Mouse (Mus musculus) midbrain, embryonic 12.5 days (tissue): ENCODE measurements at regions not wholly inside any gene's neighbourhood (a gene's known extent, or its start where the extent isn't known, plus 50 kb on each side); places are given as distances from the start of the nearest gene placed in this dataset.
"Not testable (repeated sequence)": the region's sequence is repeated elsewhere in the genome, so short reads cannot be mapped to it uniquely, and the experiment has no call there.

ENCODE experiments used
- ATAC-seq: fragments of 200-750 bp; cut with Nextera tagmentation; 2 replicates; pipeline ENCODE4 v1.8.0; 2017; ENCODE audit warnings: low read depth, moderate TSS enrichment, moderate library complexity; ENCODE audit not compliant: low FRiP score
- H3K27ac ChIP-seq: fragments of 300-500 bp; sonication (generic); replicated peaks from 2 replicates; pipeline ENCODE4 v1.5.1; 2016; ENCODE audit warnings: mild to moderate bottlenecking
- H3K27me3 ChIP-seq: fragments of 300-500 bp; sonication (generic); 2 replicates; pipeline ENCODE4 v1.6.1; 2016; ENCODE audit warnings: mild to moderate bottlenecking
- H3K36me3 ChIP-seq: fragments of 300-500 bp; sonication (generic); 2 replicates; pipeline ENCODE4 v1.6.1; 2016
- H3K4me1 ChIP-seq: fragments of 300-500 bp; sonication (generic); 2 replicates; pipeline ENCODE4 v1.6.1; 2016
- H3K4me2 ChIP-seq: fragments of 300-500 bp; sonication (generic); replicated peaks from 2 replicates; pipeline ENCODE4 v1.6.1; 2016; ENCODE audit warnings: mild to moderate bottlenecking, moderate library complexity
- H3K4me3 ChIP-seq: fragments of 300-500 bp; sonication (generic); 2 replicates; pipeline ENCODE4 v1.5.1; 2016; ENCODE audit warnings: mild to moderate bottlenecking
- H3K9ac ChIP-seq: fragments of 300-500 bp; sonication (generic); replicated peaks from 2 replicates; pipeline ENCODE4 v1.6.1; 2016; ENCODE audit warnings: mild to moderate bottlenecking, moderate library complexity
- H3K9me3 ChIP-seq: fragments of 300-500 bp; sonication (generic); 2 replicates; pipeline ENCODE4 v1.6.1; 2016; ENCODE audit warnings: mild to moderate bottlenecking
- WGBS: fragments of 180-500 bp; shearing (Covaris S2); methylation state at CpG from one replicate; pipeline ENCODE4 v1.1.7; 2016; 5-methylcytosine and 5-hydroxymethylcytosine counted together

- Histone ChIP-seq H3K9me3 (no peaks in the 10 kb centered on the region), H3K4me2 (no peak overlapping the region), H3K27ac (no peak overlapping the region), H3K27me3 (no peaks in the 10 kb centered on the region), H3K36me3 (no peaks in the 10 kb centered on the region), H3K9ac (no peak overlapping the region), H3K4me3 (no peak overlapping the region), H3K4me1 (peaks cover 3% of the 10 kb centered on the region; the same call in 1 of the 2 replicates)
- no peak for ATAC-seq
- WGBS = 76% methylated on average over 7 of the region's 7 CpGs
Measured at GRCm38 (mm10) chr4:6600766-6601367, 1638.0 kb downstream of the Car8 start.

GRCm38 (mm10) chr4:6596321-6596720, 1642.5 kb downstream of the Car8 start:
- Histone ChIP-seq H3K9me3 (no peaks in the 10 kb centered on the region), H3K4me2 (no peak overlapping the region), H3K4me3 (no peak overlapping the region), H3K9ac (no peak overlapping the region), H3K4me1 (peaks cover 3% of the 10 kb centered on the region; the same call in 1 of the 2 replicates), H3K27me3 (no peaks in the 10 kb centered on the region), H3K36me3 (no peaks in the 10 kb centered on the region), H3K27ac (no peak overlapping the region)
- WGBS = 59% methylated on average over 1 of the region's 1 CpGs
- no peak for ATAC-seq

DNA sequence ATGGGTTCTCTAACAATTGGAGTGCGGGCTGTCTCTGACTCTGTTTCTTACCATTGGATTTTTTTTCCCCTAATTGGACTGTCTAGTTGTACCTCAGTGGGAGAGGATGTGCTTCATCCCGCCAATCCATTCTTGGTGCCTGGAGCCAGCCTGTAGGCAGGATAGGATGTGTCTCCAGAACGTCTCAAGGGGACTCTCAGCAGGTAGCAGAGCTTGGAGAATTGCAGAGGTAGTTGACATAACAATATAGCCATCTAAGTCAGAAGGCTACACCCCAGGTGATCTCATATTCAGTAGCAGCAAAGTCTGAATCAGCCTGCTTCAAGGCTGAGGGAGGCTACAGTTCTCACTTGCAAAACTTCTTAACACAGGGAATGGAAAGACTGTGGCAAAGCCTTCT, 1646.0 kb downstream of the Car8 start:
- H3K27me3 ChIP-seq, H3K4me3 ChIP-seq, H3K27ac ChIP-seq, H3K36me3 ChIP-seq, ATAC-seq, H3K4me1 ChIP-seq, H3K4me2 ChIP-seq, H3K9me3 ChIP-seq, H3K9ac ChIP-seq: not testable (repeated sequence)
- WGBS = 66% methylated on average over 3 of the region's 3 CpGs

DNA sequence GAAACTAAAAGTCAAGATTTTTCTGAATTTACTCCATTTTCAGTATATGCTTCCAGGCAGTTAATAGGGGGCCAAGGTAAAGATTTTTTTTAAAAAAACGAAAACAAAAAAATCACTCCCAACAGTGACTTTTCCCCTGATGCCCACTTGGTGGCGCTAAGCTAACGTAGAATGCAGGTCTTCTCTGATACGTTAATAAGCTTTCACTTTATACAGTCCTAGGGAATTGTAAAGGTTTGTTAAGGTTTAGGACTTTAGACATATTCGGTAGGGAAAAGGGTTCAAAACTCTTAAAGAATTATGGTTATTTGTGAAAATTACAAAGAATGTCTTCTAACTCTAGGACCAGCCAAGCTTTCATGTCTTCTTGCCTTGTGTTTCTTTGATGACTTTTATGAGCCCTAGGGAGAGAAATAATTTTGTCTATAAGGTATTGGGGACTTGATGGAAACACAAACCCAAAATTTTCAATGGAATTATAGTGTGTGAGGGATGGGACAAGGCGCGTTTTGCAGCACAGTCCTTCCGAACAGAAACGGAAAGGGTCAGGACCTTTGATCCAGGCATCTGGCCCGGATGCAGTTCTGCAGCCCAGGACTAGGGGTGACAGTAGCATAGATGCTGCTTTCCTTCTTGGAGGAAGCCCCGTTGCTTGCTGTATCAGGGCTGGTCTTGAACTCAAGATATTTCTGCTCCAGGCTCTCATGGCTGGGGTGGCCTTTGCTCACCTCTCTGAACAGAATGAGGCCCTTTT, 1677.1 kb downstream of the Car8 start:
- Histone ChIP-seq H3K4me2 (no peak overlapping the region), H3K9me3 (no peaks in the 10 kb centered on the region), H3K36me3 (no peaks in the 10 kb centered on the region), H3K27ac (no peak overlapping the region), H3K4me1 (no peaks in the 10 kb centered on the region), H3K9ac (no peak overlapping the region), H3K4me3 (no peak overlapping the region), H3K27me3 (no peaks in the 10 kb centered on the region)
- peak; percentile 77 for ATAC-seq
- 36% methylated on average over 11 of the region's 11 CpGs for WGBS

GRCm38 (mm10) chr4:6539626-6540025, 1699.2 kb downstream of the Car8 start:
- Histone ChIP-seq H3K4me1 (no peaks in the 10 kb centered on the region), H3K27me3 (no peaks in the 10 kb centered on the region), H3K4me2 (no peak overlapping the region), H3K27ac (no peak overlapping the region), H3K9me3 (no peaks in the 10 kb centered on the region), H3K4me3 (no peak overlapping the region), H3K9ac (no peak overlapping the region), H3K36me3 (no peaks in the 10 kb centered on the region)
- no peak for ATAC-seq
- WGBS = 89% methylated on average over 5 of the region's 5 CpGs

GRCm38 (mm10) chr4:6532441-6532840, 1706.4 kb downstream of the Car8 start:
- H3K4me1 ChIP-seq = no peaks in the 10 kb centered on the region
- no peaks in the 10 kb centered on the region for H3K9me3 ChIP-seq
- no peak overlapping the region for H3K4me2 ChIP-seq
- no peaks in the 10 kb centered on the region for H3K36me3 ChIP-seq
- WGBS = 84% methylated on average over 1 of the region's 1 CpGs
- no peak overlapping the region for H3K9ac ChIP-seq
- no peaks in the 10 kb centered on the region for H3K27me3 ChIP-seq
- H3K27ac ChIP-seq = no peak overlapping the region
- ATAC-seq = no peak
- no peak overlapping the region for H3K4me3 ChIP-seq

GRCm38 (mm10) chr4:6517626-6518025, 1721.2 kb downstream of the Car8 start:
- H3K4me1 ChIP-seq = no peaks in the 10 kb centered on the region
- H3K27me3 ChIP-seq = no peaks in the 10 kb centered on the region
- no peak overlapping the region for H3K27ac ChIP-seq
- 81% methylated on average over 1 of the region's 1 CpGs for WGBS
- no peak overlapping the region for H3K4me2 ChIP-seq
- no peak for ATAC-seq
- H3K4me3 ChIP-seq = no peak overlapping the region
- no peaks in the 10 kb centered on the region for H3K36me3 ChIP-seq
- H3K9me3 ChIP-seq = no peaks in the 10 kb centered on the region
- H3K9ac ChIP-seq = no peak overlapping the region

GRCm38 (mm10) chr4:6514823-6515222, 1721.7 kb upstream of the Impad1 start:
- WGBS = 22% methylated on average over 6 of the region's 6 CpGs
- Histone ChIP-seq H3K27ac (no peak overlapping the region), H3K9me3 (no peaks in the 10 kb centered on the region), H3K4me3 (no peak overlapping the region), H3K4me2 (no peak overlapping the region), H3K4me1 (no peaks in the 10 kb centered on the region), H3K9ac (no peak overlapping the region), H3K27me3 (no peaks in the 10 kb centered on the region), H3K36me3 (no peaks in the 10 kb centered on the region)
- ATAC-seq = peak; percentile 78

DNA sequence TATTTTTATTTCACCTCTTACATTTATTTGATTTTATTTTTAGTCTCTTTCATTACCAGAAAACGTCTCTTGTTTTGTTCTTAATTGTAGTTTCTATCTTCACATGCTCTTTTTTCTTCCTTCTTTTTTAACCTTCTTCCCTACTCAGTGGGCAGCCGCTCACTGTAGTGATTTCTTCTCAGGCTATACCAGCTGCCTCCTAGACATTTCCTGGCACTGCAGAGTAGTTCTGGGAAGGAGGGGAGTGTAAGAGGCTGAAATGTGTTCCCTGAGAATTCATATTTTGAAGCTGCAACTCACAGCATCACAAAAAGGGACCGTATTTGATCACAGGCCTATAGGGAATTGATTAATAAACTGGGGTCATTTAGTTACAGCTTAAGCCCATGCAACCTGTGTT, 1720.5 kb upstream of the Impad1 start:
- H3K4me1 ChIP-seq = no peaks in the 10 kb centered on the region
- WGBS = 63% methylated on average over 3 of the region's 3 CpGs
- no peaks in the 10 kb centered on the region for H3K9me3 ChIP-seq
- no peak overlapping the region for H3K27ac ChIP-seq
- no peak overlapping the region for H3K4me3 ChIP-seq
- H3K9ac ChIP-seq = no peak overlapping the region
- ATAC-seq = no peak
- no peak overlapping the region for H3K4me2 ChIP-seq
- H3K27me3 ChIP-seq = no peaks in the 10 kb centered on the region
- H3K36me3 ChIP-seq = no peaks in the 10 kb centered on the region

DNA sequence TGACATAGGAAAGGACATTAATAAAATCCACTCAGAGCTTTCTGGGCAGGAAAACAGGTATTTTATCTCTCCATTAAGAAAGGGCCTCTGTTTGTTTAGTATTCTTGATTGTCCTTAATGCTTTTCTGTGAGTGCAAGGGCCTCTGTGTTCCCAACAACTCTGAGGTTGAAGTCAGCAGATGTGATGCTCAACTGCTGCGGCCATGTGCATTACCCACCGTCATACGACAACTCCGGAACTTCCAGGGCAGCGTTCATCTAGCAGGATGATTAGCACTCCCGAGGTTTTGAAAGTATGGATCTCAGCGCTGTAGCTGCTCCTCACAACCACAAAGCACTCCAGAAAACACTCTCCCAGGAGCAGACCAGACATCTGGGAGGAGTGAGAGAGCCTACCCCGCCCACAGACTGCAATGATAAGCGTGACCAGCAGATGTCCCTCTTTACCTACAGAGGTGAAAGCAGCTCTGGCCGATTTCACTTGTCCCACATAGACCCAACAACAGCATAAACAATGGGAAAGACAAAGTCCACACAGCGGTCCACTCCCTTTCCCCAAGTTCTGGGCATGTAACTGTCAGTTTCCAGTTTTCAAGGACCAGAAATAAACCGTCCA, 1719.7 kb upstream of the Impad1 start:
- peak overlapping the region; percentile 34 for H3K4me2 ChIP-seq
- H3K27me3 ChIP-seq = no peaks in the 10 kb centered on the region
- ATAC-seq = peak; percentile 89
- no peak overlapping the region for H3K4me3 ChIP-seq
- no peak overlapping the region for H3K27ac ChIP-seq
- no peak overlapping the region for H3K9ac ChIP-seq
- no peaks in the 10 kb centered on the region for H3K9me3 ChIP-seq
- no peaks in the 10 kb centered on the region for H3K4me1 ChIP-seq
- H3K36me3 ChIP-seq = no peaks in the 10 kb centered on the region
- 20% methylated on average over 12 of the region's 12 CpGs for WGBS

- Histone ChIP-seq H3K4me1 (no peaks in the 10 kb centered on the region), H3K4me2 (no peak overlapping the region), H3K9me3 (0 out of 2 replicates have a peak, but pooled peaks cover 3% of the 10 kb centered on the region), H3K27me3 (no peaks in the 10 kb centered on the region), H3K4me3 (no peak overlapping the region), H3K27ac (no peak overlapping the region), H3K9ac (no peak overlapping the region), H3K36me3 (no peaks in the 10 kb centered on the region)
- no peak for ATAC-seq
- WGBS = 92% methylated on average over 5 of the region's 5 CpGs
Measured at GRCm38 (mm10) chr4:6508091-6508490, 1714.9 kb upstream of the Impad1 start.
